Mouse (Mus musculus): Measurements from ENCODE around the gene Gm20458.
A peak's percentile ranks its signal among the peaks of the same experiment; 100 is the strongest.

Gm20458 gene

DNA sequence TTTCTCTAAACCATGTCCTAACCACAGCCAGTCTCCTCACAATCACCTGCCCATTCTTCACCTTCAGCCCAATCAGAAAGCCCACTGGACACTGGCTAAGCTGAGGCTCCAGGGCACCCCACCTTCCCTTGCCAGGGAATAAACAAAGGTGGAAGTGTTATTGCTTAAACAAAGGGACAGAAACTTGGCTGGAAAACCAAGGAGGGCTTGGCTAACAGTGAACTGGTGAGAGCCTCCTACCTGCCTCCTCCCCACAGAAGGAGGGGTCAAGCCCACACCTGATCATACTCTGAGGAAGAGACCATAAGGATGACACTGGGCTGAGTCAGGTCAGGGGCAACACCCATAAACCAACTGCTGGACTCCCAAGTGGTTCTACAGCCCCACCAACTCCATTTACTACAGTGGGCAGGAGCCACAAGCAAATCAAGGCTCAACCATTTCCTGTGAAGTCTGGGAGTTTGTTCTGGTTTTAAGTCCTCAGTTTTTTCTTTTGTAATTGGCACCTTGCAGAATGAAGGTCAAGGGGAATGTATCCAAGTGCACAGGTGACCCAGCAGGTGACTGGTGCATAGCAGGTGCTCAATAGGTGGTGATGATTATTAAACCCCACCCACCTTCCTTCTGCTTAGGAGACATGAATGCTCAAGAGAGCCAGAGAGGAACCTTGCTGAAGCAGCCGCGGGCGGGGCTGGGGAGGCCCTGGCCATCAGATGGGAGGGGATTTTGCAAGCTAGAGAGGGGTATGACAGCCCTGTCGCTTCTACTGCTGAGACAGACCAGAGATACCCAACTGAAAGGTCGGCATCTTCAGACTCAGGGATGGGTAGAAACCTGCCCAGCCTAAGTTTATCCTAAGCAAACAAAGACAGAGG, 25.3 kb upstream of the Gm20458 start:
- no peak for DNase-seq (ENCODE audit: low read depth, low spot score)

DNA sequence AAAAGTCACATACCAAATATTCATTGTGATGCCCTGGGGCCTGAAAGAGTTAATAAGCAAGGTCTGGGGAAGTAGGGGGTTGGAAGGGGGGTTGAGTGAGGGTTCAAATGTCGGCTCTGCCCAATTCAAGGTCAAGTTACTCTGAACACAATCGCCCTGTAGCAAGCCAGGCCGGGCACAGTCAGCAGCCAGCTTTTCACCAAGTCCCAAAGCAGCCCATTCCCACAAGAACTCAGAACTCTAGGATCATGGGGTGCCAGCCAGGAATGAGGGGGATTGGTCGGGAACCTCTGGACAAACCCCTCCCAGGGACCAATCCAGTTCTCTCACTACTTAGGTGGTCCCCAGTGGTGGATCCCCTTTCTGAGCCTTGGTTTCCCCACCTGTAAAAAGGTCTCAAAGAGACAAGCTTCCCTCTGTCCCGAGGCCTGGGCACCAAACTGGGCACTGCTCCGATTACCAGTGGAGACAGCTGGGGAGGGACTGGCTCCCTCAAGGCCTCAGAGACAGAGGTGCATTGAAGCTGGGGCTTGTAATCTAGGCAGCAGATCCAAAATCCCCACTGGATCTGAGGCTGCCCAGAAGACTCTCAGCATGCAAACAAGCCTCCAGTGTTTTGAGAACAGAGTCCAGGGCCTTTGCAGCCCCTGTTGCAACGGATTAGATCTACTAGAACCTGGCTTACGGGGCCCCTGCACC, 24.4 kb upstream of the Gm20458 start:
- DNase-seq (ENCODE audit: low read depth, low spot score), result no peak

GRCm38 (mm10) chr2:164436961-164437360, 23.8 kb upstream of the Gm20458 start:
- no peak for DNase-seq (ENCODE audit: low read depth, low spot score)

- no peak for DNase-seq (ENCODE audit: low read depth, low spot score)
Observed at GRCm38 (mm10) chr2:164437710-164438109, 23.1 kb upstream of the Gm20458 start.

- no peak for DNase-seq (ENCODE audit: low read depth, low spot score)
Observed at GRCm38 (mm10) chr2:164438257-164438656, 22.5 kb upstream of the Gm20458 start.

DNA sequence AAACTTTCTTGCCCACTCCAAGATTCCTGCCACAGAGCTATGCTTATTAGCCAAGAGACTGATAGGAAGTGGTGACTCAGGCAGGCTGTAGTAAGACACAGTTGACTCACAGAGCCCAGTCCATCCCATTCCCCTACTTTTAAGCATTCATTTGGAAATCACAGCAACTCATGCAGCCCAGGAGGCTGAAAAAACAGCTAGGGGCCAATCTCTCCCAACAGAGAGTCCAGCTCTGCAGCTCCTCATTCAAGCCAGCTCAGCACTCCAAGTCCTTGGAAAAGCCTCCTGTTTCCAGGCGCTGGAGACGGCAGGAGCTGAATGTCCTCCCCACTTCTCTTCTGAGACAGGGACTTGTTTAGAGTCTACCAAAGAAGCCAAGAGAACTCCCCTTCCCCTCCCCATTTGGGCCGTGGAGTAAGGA, 21.8 kb upstream of the Gm20458 start:
- no peak for DNase-seq (ENCODE audit: low read depth, low spot score)

DNA sequence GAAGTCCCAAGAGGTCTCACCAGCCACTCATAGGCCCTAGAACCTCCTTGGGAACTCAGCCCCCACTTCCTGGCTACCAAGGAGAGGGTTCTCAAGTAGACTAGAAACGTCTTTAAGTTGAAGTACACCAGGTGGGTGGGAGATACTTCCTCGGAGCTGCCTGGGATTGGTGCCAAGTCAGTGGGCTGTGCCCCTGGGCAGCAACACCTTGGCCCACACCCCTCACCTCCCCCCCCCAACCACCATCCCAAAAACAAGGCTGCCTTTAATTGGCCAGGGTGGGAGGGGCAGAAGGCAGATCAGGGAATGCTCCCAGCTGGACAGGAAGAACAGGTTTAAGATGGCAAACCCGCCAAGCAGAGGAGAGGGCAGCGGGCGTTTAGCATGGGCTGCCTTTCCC, 20.5 kb upstream of the Gm20458 start:
- DNase-seq (ENCODE audit: low read depth, low spot score), result no peak

DNA sequence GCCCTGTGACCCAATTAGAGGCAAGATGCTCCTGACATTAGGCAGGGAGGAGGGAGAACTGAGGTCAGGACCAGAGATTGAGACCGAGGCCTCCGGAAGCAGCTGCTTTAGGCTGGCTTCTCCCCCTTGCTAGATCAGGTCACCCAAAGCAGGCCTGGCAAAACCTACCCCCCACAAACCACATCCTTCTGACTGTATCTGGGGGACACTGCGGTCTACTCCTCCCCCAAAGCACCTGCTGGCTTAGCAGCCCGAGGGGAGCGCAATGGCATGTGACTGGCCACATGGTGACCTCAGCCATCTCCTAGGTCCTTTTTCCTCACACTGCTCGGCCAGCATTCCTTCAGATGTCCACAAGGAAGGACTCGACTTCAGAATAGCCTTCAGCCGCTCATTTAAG, 19.6 kb upstream of the Gm20458 start:
- no peak for DNase-seq (ENCODE audit: low read depth, low spot score)

- no peak for DNase-seq (ENCODE audit: low read depth, low spot score)
Observed at GRCm38 (mm10) chr2:164441731-164442130, 19.0 kb upstream of the Gm20458 start.

DNA sequence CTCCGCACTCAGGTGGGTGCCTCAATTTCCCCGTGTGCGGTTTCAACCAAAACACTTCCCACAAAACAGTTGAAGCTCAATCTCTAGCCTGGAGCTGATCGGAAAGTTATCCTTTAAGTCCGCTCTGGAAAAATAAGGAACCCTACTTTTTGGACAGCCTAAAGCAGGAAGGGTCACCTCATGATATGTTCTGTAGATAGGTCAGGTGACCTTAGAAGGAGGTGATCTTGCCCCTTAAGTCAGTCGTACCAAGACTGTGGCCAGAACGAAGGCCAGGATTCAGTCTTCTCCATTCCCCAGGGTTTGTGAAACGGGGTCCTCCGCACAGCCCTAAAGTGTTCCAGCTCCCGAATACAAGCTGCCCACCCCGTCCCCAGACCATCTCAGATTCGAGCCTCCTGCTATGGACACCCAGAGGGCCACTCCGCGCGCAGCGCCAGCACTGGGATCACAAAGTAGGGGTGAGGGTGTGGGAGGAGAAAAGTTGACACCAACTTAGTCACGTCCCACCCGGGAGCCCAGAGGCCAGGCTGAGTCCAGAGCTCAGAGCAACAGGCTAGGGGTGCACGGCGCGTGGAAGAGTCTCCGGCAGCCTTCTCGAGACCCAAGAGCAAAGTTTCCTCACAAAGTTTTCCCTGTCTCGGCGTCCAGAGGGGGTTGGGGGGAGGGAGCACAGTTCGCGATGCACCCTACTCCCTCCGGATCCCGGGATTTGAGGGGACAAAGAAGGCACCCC, 18.3 kb upstream of the Gm20458 start:
- DNase-seq (ENCODE audit: low read depth, low spot score), result no peak

DNA sequence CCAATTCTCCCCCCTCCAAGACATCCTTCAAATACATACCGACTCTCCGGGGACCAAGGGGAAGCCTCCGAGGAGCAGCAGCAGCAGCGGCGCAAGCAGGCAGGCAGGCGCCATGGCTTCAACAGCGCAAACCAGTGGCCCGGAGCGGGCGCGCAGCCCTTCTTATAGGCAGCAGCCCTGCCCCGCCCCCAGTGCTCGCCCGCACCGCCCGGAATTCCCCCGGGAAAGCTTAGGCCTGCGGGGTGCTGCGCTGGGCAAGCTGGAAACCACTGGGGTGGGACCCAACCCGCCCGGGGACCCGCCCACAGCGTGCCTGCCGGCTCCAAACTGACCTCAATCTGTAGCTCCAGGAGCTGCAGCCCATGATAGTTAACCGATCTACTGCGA, 17.7 kb upstream of the Gm20458 start:
- peak; percentile 82 for DNase-seq (ENCODE audit: low read depth, low spot score)

GRCm38 (mm10) chr2:164443460-164444000, 17.2 kb upstream of the Gm20458 start, which contains the start of gene Sdc4:
Gene Sdc4, minus strand, starts transcription at chr2:164443887.
- no peak for DNase-seq (ENCODE audit: low read depth, low spot score)

DNA sequence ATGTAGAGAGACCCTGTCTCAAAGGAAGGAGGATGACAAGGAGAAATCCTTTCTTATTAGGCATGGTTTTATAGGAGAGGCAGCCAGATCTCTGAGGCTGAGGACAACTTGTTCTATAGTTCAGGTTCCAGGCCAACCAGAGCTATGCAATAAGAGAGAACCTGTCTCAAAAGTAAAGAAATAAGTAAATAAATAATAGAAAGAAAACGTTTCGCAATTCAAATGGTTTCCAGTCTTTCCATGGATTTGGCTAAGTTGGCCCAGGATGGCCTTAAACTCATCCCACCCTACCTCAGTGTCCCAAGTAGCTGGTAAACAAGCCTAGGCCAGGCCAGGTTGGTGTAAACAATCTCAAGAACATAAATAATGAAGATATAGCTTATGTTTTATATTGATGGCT, 16.1 kb upstream of the Gm20458 start:
- DNase-seq (ENCODE audit: low read depth, low spot score), result no peak

GRCm38 (mm10) chr2:164445399-164446085, 15.2 kb upstream of the Gm20458 start:
- no peak for DNase-seq (ENCODE audit: low read depth, low spot score)

GRCm38 (mm10) chr2:164446086-164446469, 14.7 kb upstream of the Gm20458 start:
- no peak for DNase-seq (ENCODE audit: low read depth, low spot score)

DNA sequence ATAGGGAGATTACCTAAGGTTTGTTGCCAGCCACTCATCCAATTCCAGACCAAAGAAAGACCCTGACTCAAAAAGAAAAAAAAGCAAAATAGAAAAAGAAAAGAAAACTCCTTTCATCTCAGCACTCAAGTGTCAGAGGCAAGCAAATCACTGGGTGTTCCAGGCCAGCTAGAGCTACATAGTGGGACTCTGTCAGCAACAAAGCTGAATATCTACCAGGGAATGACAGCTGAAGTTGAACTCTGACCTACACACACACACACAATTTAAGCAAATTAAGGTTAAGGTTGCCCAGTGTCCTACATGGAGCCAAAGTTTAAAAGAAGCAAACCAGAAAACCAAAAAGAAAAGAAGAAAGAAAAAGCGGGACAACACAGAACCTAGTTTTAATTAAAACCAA, 12.6 kb upstream of the Gm20458 start:
- DNase-seq (ENCODE audit: low read depth, low spot score), result no peak

GRCm38 (mm10) chr2:164448921-164449320, 11.8 kb upstream of the Gm20458 start:
- no peak for DNase-seq (ENCODE audit: low read depth, low spot score)

GRCm38 (mm10) chr2:164449341-164450042, 11.3 kb upstream of the Gm20458 start:
- DNase-seq (ENCODE audit: low read depth, low spot score), result no peak

GRCm38 (mm10) chr2:164452000-164452676, 8.6 kb upstream of the Gm20458 start:
- DNase-seq (ENCODE audit: low read depth, low spot score), result peak; percentile 46
